ENCODE assay signal across 7 mouse cellular contexts in genomic region chr6:113623941-113624751, GRCm38 (mm10). TPM values are rescaled to one million over a fixed set of nuclear protein-coding genes. Genes with fewer than 3 reads are reported as not detected.
DNase-seq lines count a peak whose midpoint lies in the region; ATAC-seq and TF ChIP-seq lines count a peak whose summit lies in the region.

Gene Vhl (plus strand): TSS chr6:113623959.

- peak; percentile 90 for DNase-seq in adrenal gland, postnatal 25 days
- peak; percentile 99 for DNase-seq in heart, adult 11 months
- peak; percentile 90 for DNase-seq in kidney, adult 18-20 months
- peak; percentile 52 to 85 for DNase-seq in spleen, adult 2 months (ENCODE audit: low read depth in 1 of 2, low spot score in 2 of 2)

- ATAC-seq in embryonic facial prominence, embryonic 12.5 days (ENCODE audit: insufficient number of reproducible peaks, insufficient read depth, low FRiP score, low TSS enrichment), result peak; percentile 76
- ATAC-seq in limb, embryonic 13.5 days (ENCODE audit: low FRiP score, low read depth), result peak; percentile 88
- ATAC-seq in midbrain, embryonic 15.5 days (replicated peaks), result peak; percentile 92

- under 1% methylated on average over 75 of the region's 76 CpGs for WGBS in embryonic facial prominence, embryonic 12.5 days
- under 1% methylated on average over 72 of the region's 76 CpGs for WGBS in limb, embryonic 13.5 days
- under 1% methylated on average over 68 of the region's 76 CpGs for WGBS in midbrain, embryonic 15.5 days
- WGBS in spleen, adult 2 months, result under 1% methylated on average over 76 of the region's 76 CpGs

- peak; percentile 2; the same call in 1 of the 2 replicates for TF ChIP-seq CTCF in spleen, adult 2 months (IDR thresholded peaks at IDR 0.05; ENCODE audit: extremely low read depth, insufficient read depth, insufficient read length, insufficient replicate concordance)

- no peaks in the 10 kb centered on the region for H3K9me3 ChIP-seq in embryonic facial prominence, embryonic 12.5 days
- H3K9me3 ChIP-seq in limb, embryonic 13.5 days, result no peaks in the 10 kb centered on the region
- no peaks in the 10 kb centered on the region for H3K9me3 ChIP-seq in midbrain, embryonic 15.5 days

- H3K4me3 ChIP-seq in embryonic facial prominence, embryonic 12.5 days, result peak within 1 kb of the TSS; percentile 71
- H3K4me3 ChIP-seq in limb, embryonic 13.5 days, result peak within 1 kb of the TSS; percentile 75
- H3K4me3 ChIP-seq in midbrain, embryonic 15.5 days, result peak within 1 kb of the TSS; percentile 63
- H3K4me3 ChIP-seq in spleen, adult 2 months (ENCODE audit: extremely low read depth, insufficient read depth, insufficient read length), result peak within 1 kb of the TSS; percentile 83

- H3K4me2 ChIP-seq in embryonic facial prominence, embryonic 12.5 days (replicated peaks), result peak within 1 kb of the TSS; percentile 74
- peak within 1 kb of the TSS; percentile 82 for H3K4me2 ChIP-seq in limb, embryonic 13.5 days (replicated peaks)
- peak within 1 kb of the TSS; percentile 62 for H3K4me2 ChIP-seq in midbrain, embryonic 15.5 days

- H3K27ac ChIP-seq in embryonic facial prominence, embryonic 12.5 days, result peak within 1 kb of the TSS; percentile 85
- H3K27ac ChIP-seq in limb, embryonic 13.5 days, result peak within 1 kb of the TSS; percentile 90
- peak within 1 kb of the TSS; percentile 84 for H3K27ac ChIP-seq in midbrain, embryonic 15.5 days
- peak within 1 kb of the TSS; percentile 76 for H3K27ac ChIP-seq in spleen, adult 2 months (ENCODE audit: insufficient read depth, low read length)

- peaks cover 15% of the 10 kb centered on the region for H3K4me1 ChIP-seq in embryonic facial prominence, embryonic 12.5 days
- peaks cover 17% of the 10 kb centered on the region for H3K4me1 ChIP-seq in limb, embryonic 13.5 days
- peaks cover 22% of the 10 kb centered on the region for H3K4me1 ChIP-seq in midbrain, embryonic 15.5 days
- peaks cover 9% of the 10 kb centered on the region; the same call in 1 of the 2 replicates for H3K4me1 ChIP-seq in spleen, adult 2 months (ENCODE audit: control insufficient read depth, insufficient read depth, insufficient read length)

- H3K9ac ChIP-seq in embryonic facial prominence, embryonic 12.5 days, result peak within 1 kb of the TSS; percentile 78
- H3K9ac ChIP-seq in limb, embryonic 13.5 days, result peak within 1 kb of the TSS; percentile 90
- peak within 1 kb of the TSS; percentile 61 for H3K9ac ChIP-seq in midbrain, embryonic 15.5 days

- no peaks in the 10 kb centered on the region for H3K27me3 ChIP-seq in embryonic facial prominence, embryonic 12.5 days
- H3K27me3 ChIP-seq in limb, embryonic 13.5 days, result no peaks in the 10 kb centered on the region
- no peaks in the 10 kb centered on the region for H3K27me3 ChIP-seq in midbrain, embryonic 15.5 days (replicated peaks)
- no peaks in the 10 kb centered on the region for H3K27me3 ChIP-seq in spleen, adult 2 months (ENCODE audit: control insufficient read depth, insufficient read depth, low read length)

- no peak; the same call in 1 of the 2 replicates for TF ChIP-seq POLR2A in spleen, adult 2 months (IDR thresholded peaks at IDR 0.05; ENCODE audit: low read depth, low read length)

- peaks cover 20% of the 10 kb centered on the region for H3K36me3 ChIP-seq in embryonic facial prominence, embryonic 12.5 days
- peaks cover 25% of the 10 kb centered on the region for H3K36me3 ChIP-seq in limb, embryonic 13.5 days
- peaks cover 6% of the 10 kb centered on the region for H3K36me3 ChIP-seq in midbrain, embryonic 15.5 days (replicated peaks)
- H3K36me3 ChIP-seq in spleen, adult 2 months (ENCODE audit: control insufficient read depth, insufficient read depth, low read length), result peaks cover 8% of the 10 kb centered on the region; the same call in 1 of the 2 replicates

RNA-seq across cellular contexts. Expression of gene Vhl, which starts in this region (rescaled TPM):
- total RNA-seq in adrenal gland, postnatal 25 days (2021), result 31.6 and 32.6 TPM in 2 replicates
- 54.5 and 56.2 TPM in 2 replicates for polyA plus RNA-seq in embryonic facial prominence, embryonic 12.5 days (2016; fragmentation: Nextera tagmentation; extraction: Ambion mirVana)
- 56.5 and 56.6 TPM in 2 replicates for polyA plus RNA-seq in limb, embryonic 13.5 days (2015; fragmentation: Nextera tagmentation; extraction: Ambion mirVana)
- 75.8 and 79.0 TPM in 2 replicates for polyA plus RNA-seq in midbrain, embryonic 15.5 days (2015; fragmentation: Nextera tagmentation; extraction: Ambion mirVana)
- polyA plus RNA-seq in spleen, adult 2 months (2012; rRNA removed), result 18.7 and 19.3 TPM in 2 replicates

Comparison
In these comparisons a context has a peak if more than half of its experiments do, and no peak if none do; other contexts are left out.
1. Peak in every context shown above with its lines: DNase-seq, ATAC-seq, H3K4me3 ChIP-seq and H3K27ac ChIP-seq.